Mouse (Mus musculus) forebrain, embryonic 11.5 days (tissue): ENCODE measurements around the gene Nlrc3. TPM values are rescaled to one million over a fixed set of nuclear protein-coding genes. Genes with fewer than 3 reads are reported as not detected.

Experiments used
- ATAC-seq: fragments of 200-750 bp; cut with Nextera tagmentation; replicated peaks from 2 replicates; pipeline ENCODE4 v1.8.0; 2017; ENCODE audit warnings: moderate TSS enrichment; ENCODE audit not compliant: low FRiP score
- DNase-seq: peaks from one replicate; pipeline ENCODE4 v3.0.0-alpha.2; 2017; ENCODE audit warnings: low spot score
- H3K27ac ChIP-seq: fragments of 300-500 bp; sonication (generic); 2 replicates; pipeline ENCODE4 v1.5.1; 2014; ENCODE audit warnings: low read depth, low read length
- H3K27me3 ChIP-seq: fragments of 300-500 bp; sonication (generic); 2 replicates; pipeline ENCODE4 v1.6.1; 2014; ENCODE audit warnings: mild to moderate bottlenecking, low read length, mixed read lengths; ENCODE audit not compliant: control insufficient read depth, insufficient read depth
- H3K36me3 ChIP-seq: fragments of 300-500 bp; sonication (generic); 2 replicates; pipeline ENCODE4 v1.6.1; 2014; ENCODE audit warnings: mild to moderate bottlenecking, low read length, moderate library complexity, mixed read lengths; ENCODE audit not compliant: control insufficient read depth, insufficient read depth
- H3K4me1 ChIP-seq: fragments of 300-500 bp; sonication (generic); replicated peaks from 2 replicates; pipeline ENCODE4 v1.6.1; 2014; ENCODE audit warnings: low read length, mixed read lengths; ENCODE audit not compliant: control insufficient read depth, insufficient read depth
- H3K4me2 ChIP-seq: fragments of 300-500 bp; sonication (generic); 2 replicates; pipeline ENCODE4 v1.6.1; 2014; ENCODE audit warnings: low read depth, mild to moderate bottlenecking, low read length, moderate library complexity, mixed read lengths; ENCODE audit not compliant: severe bottlenecking
- H3K4me3 ChIP-seq: fragments of 300-500 bp; sonication (generic); 2 replicates; pipeline ENCODE4 v1.5.1; 2014; ENCODE audit warnings: low read depth, low read length
- H3K9ac ChIP-seq: fragments of 300-500 bp; sonication (generic); 2 replicates; pipeline ENCODE4 v1.6.1; 2014; ENCODE audit warnings: low read length
- H3K9me3 ChIP-seq: fragments of 300-500 bp; sonication (generic); 2 replicates; pipeline ENCODE4 v1.6.1; 2016; ENCODE audit warnings: low read length, mixed read lengths; ENCODE audit not compliant: control insufficient read depth
- WGBS: fragments of 180-500 bp; shearing (Covaris S2); extraction: QIAGEN DNeasy Blood & Tissue Kit; methylation state at CpG from one replicate; pipeline ENCODE4 v1.1.7; 2014; 5-methylcytosine and 5-hydroxymethylcytosine counted together
- polyA plus RNA-seq: library from polyadenylated mRNA; unstranded; fragments of >200 nt; fragmentation: Nextera tagmentation; extraction: Ambion mirVana; gene quantifications from 2 replicates; pipeline ENCODE4 v1.2.1, GENCODE M21; 2014

Gene Nlrc3
- polyA plus RNA-seq, 1 experiment from 2014 or later: 0.99 TPM

DNA sequence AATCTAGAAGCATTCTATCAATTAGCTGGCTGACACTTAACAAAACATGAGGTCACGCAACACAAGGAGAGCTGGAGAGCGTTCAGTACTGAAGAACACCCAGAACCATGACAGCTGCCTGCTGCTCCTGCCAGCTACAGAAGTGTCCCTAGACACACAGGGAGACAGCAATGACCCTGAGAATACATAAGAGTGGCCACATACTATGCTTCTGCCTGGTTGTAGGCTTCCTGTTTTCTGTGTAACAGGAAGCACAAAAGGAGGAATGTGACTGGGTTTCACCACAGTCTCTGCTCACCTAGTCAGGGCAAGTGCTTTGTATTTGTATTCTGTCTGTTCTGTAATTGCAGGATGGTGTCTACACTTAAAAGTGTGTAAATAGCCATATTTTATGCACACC is 55.7 kb downstream of the Nlrc3 start:
- Histone ChIP-seq H3K27ac (no peak overlapping the region), H3K9ac (no peak overlapping the region), H3K9me3 (no peaks in the 10 kb centered on the region), H3K4me2 (no peak overlapping the region), H3K4me1 (no peaks in the 10 kb centered on the region), H3K36me3 (no peaks in the 10 kb centered on the region), H3K4me3 (no peak overlapping the region), H3K27me3 (no peaks in the 10 kb centered on the region)
- ATAC-seq (no peak), DNase-seq (peak; percentile 30)
- 90% methylated on average over 2 of the region's 2 CpGs for WGBS

DNA sequence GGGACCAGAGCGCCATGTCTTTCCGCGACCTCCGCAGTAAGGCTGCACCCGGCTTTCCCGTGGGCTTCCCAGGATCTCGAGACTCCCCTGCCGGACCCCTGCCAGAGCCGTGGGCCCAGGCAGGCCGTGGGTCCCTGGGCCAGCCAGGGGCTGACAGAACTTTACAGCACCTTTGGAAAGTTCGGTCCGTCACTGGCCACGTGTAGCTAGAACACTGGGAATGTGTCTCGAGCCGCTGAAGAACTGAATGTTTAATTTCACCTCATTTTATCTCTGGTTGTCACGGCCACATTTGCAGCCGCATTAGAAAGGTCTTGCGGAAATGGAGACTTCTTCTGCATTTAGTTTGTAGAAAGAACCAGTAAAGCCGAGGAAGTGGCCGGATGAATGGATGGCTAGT is 67.3 kb downstream of the Nlrc3 start:
- no peak overlapping the region; the same call in 1 of the 2 replicates for H3K27ac ChIP-seq
- H3K27me3 ChIP-seq: no peaks in the 10 kb centered on the region
- 11% methylated on average over 20 of the region's 20 CpGs for WGBS
- DNase-seq: no peak
- H3K4me3 ChIP-seq: peak overlapping the region; percentile 44
- H3K36me3 ChIP-seq: no peaks in the 10 kb centered on the region; the same call in 1 of the 2 replicates
- peak overlapping the region; percentile 63 for H3K9ac ChIP-seq
- H3K4me1 ChIP-seq: peaks cover 4% of the 10 kb centered on the region; the same call in 1 of the 2 replicates
- no peaks in the 10 kb centered on the region for H3K9me3 ChIP-seq
- H3K4me2 ChIP-seq: peak overlapping the region; percentile 60
- no peak for ATAC-seq

DNA sequence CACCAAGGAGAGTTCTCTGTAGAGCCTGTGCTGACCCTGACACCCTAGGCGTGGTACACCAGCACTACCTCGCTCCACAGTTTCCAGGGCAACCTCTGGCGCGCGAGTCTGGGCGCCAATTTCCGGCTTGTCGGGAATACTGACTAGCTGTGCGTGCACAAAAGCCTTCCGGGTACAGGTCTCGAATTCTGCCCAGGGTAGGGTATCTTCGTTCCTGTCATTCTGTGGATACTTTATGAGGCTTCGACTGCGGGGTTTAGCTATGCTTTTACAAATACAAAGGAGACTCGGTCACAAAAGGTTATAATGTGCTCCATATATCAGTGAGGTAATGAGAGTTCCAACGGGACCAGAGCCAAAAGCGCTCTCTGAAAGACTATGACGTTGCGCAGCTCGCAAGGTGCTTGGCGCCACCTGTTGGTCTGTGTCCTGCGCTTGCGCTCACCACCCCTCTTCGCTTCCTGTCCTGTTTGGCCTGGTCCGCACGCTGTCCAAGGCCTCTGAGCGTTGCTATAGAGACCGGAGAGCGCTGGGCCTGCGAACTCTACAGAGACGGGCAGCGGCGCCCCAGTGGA is 67.8 kb downstream of the Nlrc3 start, which contains the start of the genes 1700037C18Rik and Cluap1:
TSS of gene 1700037C18Rik (minus strand) at position 153 of the 575 bp plus-strand sequence.
TSS of gene Cluap1 (plus strand) at position 265 of the 575 bp plus-strand sequence.
- Histone ChIP-seq H3K9me3 (no peaks in the 10 kb centered on the region), H3K4me3 (peak within 1 kb of the TSS; percentile 44), H3K4me1 (peaks cover 4% of the 10 kb centered on the region; the same call in 1 of the 2 replicates), H3K27ac (peak within 1 kb of the TSS; percentile 63; the same call in 1 of the 2 replicates), H3K9ac (peak within 1 kb of the TSS; percentile 63), H3K4me2 (peak within 1 kb of the TSS; percentile 60), H3K27me3 (no peaks in the 10 kb centered on the region), H3K36me3 (no peaks in the 10 kb centered on the region; the same call in 1 of the 2 replicates)
- DNase-seq: peak; percentile 94
- under 1% methylated on average over 33 of the region's 33 CpGs for WGBS
- peak; percentile 98 for ATAC-seq

DNA sequence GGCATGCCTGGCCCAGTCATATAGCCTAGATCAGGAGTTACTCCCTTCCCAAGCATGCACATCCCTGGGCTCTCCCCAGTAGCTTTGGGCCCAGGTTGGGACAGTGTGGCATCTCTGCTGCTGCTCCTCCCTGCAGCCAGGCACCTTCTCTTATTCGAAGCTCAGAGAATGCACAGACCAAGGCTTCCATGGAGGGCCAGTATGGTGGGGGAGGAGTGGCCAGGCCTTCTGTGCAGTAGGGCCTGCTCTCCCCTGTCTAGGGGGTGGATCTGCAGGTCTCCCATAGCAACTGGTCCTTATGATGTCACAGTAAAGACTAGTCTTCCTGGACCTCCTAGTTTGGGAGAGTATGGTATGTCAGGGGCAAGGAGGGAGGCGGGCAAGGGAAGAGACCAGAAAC is 69.0 kb downstream of the Nlrc3 start:
- Histone ChIP-seq H3K9ac (no peak overlapping the region), H3K9me3 (no peaks in the 10 kb centered on the region), H3K4me3 (no peak overlapping the region), H3K4me1 (peaks cover 4% of the 10 kb centered on the region; the same call in 1 of the 2 replicates), H3K27me3 (no peaks in the 10 kb centered on the region), H3K36me3 (no peaks in the 10 kb centered on the region), H3K4me2 (no peak overlapping the region), H3K27ac (no peak overlapping the region)
- no peak for DNase-seq
- WGBS: 81% methylated on average over 2 of the region's 2 CpGs
- ATAC-seq: no peak

DNA sequence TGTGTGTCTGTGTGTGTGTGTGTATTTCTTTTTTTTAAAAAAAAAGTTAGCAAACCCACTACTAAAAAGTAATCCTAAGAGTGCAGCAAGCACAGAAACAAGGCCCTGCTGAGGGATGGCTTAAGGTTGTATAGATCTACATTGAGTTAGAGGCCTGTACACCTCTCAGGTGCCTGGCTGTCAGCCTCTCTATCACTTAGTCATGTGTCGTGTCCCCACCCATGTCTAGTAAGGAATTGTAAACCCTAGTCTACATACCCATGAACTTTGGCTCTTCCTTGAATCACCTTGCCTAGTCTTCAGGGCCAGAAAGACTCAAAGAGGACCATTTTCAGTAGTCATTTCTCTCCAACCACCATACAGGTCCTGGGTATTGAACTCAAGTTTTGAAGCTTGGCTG is 79.9 kb downstream of the Nlrc3 start:
- ATAC-seq: no peak
- WGBS: 84% methylated on average over 1 of the region's 1 CpGs
- peaks cover 10% of the 10 kb centered on the region; the same call in 1 of the 2 replicates for H3K36me3 ChIP-seq

DNA sequence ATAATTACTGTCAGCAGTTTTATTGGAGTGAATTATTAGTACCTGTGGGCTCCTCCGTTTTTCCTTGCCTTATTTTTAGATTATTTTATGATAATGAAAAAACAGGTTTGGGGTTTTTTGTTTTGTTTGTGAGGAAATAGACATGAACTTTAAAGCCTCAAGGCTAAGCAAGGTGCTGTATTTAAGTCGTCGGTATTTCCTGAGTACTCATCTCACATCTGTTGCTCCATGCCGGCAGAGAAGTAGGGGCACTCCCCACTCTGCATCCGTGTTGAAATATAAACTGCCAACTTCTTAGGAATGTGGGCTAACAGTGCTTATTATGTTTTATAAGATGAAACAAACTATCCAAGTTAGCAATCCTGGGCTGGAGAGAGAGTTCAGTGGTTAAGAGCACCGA is 80.4 kb downstream of the Nlrc3 start:
- no peaks in the 10 kb centered on the region for H3K27me3 ChIP-seq
- H3K9me3 ChIP-seq: no peaks in the 10 kb centered on the region
- peaks cover 10% of the 10 kb centered on the region; the same call in 1 of the 2 replicates for H3K36me3 ChIP-seq
- H3K27ac ChIP-seq: no peak overlapping the region
- H3K9ac ChIP-seq: no peak overlapping the region
- ATAC-seq (no peak), DNase-seq (no peak)
- no peaks in the 10 kb centered on the region for H3K4me1 ChIP-seq
- WGBS: 89% methylated on average over 6 of the region's 6 CpGs
- no peak overlapping the region for H3K4me2 ChIP-seq
- H3K4me3 ChIP-seq: no peak overlapping the region

More for the DNA sequence above, 79.9 kb downstream of the Nlrc3 start:
- H3K9ac ChIP-seq: no peak overlapping the region
- no peaks in the 10 kb centered on the region for H3K4me1 ChIP-seq
- no peaks in the 10 kb centered on the region for H3K27me3 ChIP-seq
- H3K4me2 ChIP-seq: no peak overlapping the region
- H3K4me3 ChIP-seq: no peak overlapping the region
- H3K9me3 ChIP-seq: no peaks in the 10 kb centered on the region
- H3K27ac ChIP-seq: no peak overlapping the region
- no peak for DNase-seq

DNA sequence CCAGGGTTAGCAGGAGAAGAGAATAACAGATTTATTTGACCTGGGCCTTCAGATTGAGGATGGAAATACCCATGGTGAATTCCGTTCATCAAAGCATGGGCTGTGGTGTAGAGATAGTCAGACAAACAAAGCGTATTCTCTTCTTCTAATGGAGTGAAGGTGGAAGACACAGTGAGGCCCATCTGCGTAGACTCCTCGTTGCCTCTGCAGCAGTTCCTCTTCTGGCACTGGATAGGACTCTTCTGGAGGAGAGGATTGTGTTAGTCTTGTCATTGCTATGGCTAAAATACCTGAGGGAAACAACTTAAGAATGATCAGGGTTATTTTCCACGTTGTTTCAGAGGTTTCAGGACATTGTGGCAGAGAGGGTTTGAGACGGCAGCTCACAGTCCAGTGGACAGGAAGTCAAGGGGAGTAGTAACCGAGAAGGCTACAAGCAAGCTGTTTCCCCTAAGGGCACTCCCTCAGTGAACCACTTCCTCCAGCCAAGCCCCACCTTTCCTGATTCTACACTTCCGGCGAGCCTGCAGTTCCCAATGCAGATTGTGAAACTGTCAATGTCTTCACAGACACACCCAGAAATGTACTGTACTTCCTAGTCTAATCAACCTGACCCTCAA is 81.1 kb downstream of the Nlrc3 start:
- no peak overlapping the region for H3K9ac ChIP-seq
- no peak overlapping the region for H3K4me2 ChIP-seq
- no peaks in the 10 kb centered on the region for H3K4me1 ChIP-seq
- H3K27ac ChIP-seq: no peak overlapping the region
- H3K9me3 ChIP-seq: no peaks in the 10 kb centered on the region
- no peak for ATAC-seq
- no peak overlapping the region for H3K4me3 ChIP-seq
- 81% methylated on average over 9 of the region's 9 CpGs for WGBS
- H3K27me3 ChIP-seq: no peaks in the 10 kb centered on the region
- peaks cover 8% of the 10 kb centered on the region; the same call in 1 of the 2 replicates for H3K36me3 ChIP-seq
- no peak for DNase-seq
